Mouse (Mus musculus) bone marrow, adult 2 months (tissue): ENCODE results near the gene Fcrl1.

Experiments
- CTCF ChIP-seq: fragments of 200-500 bp; IDR thresholded peaks from 2 replicates; pipeline ENCODE4 v1.5.1; 2011; ENCODE audit warnings: low read length, control low read depth; ENCODE audit not compliant: control insufficient read depth, insufficient read depth
- POLR2A ChIP-seq: fragments of 200-500 bp; IDR thresholded peaks from 2 replicates; pipeline ENCODE4 v1.6.1; 2011; ENCODE audit warnings: low read depth, mild to moderate bottlenecking, control low read depth, low read length, borderline replicate concordance; ENCODE audit not compliant: control insufficient read depth

- TF ChIP-seq CTCF (no peak), POLR2A (no peak)
Observed at GRCm38 (mm10) chr3:87383308-87383707, 7.1 kb downstream of the Fcrl1 start.
